Mouse (Mus musculus): Measurements from ENCODE around the gene Lce1h. TPM values are rescaled to one million over a fixed set of nuclear protein-coding genes. Genes with fewer than 3 reads are reported as not detected.

Lce1h gene
- polyA plus RNA-seq, 1 experiment from 2014 or later = not detected

GRCm38 (mm10) chr3:92720250-92720649 is 44.6 kb downstream of the Lce1h start, which contains the start of gene Lce1f:
Gene Lce1f, minus strand, starts transcription at chr3:92720350.
- H3K4me3 ChIP-seq (ENCODE audit: low read depth, low read length) = no peak within 1 kb of the TSS
- no peak within 1 kb of the TSS for H3K9ac ChIP-seq (ENCODE audit: low read length)
- no peaks in the 10 kb centered on the region for H3K27me3 ChIP-seq (ENCODE audit: control insufficient read depth, insufficient read depth, low read length)
- DNase-seq (ENCODE audit: low spot score, missing footprints) (no peak), ATAC-seq (ENCODE audit: low FRiP score) (no peak)
- no peak within 1 kb of the TSS for H3K4me2 ChIP-seq
- H3K4me1 ChIP-seq (ENCODE audit: control insufficient read depth, insufficient read depth, low read length) = no peaks in the 10 kb centered on the region
- H3K27ac ChIP-seq (ENCODE audit: low read depth, low read length) = no peak within 1 kb of the TSS
- WGBS = 70% methylated on average over 3 of the region's 3 CpGs
- no peaks in the 10 kb centered on the region for H3K9me3 ChIP-seq (ENCODE audit: control insufficient read depth, low read length)
- no peaks in the 10 kb centered on the region for H3K36me3 ChIP-seq (ENCODE audit: control insufficient read depth, insufficient read depth, low read length)

- no peaks in the 10 kb centered on the region for H3K4me1 ChIP-seq (ENCODE audit: control insufficient read depth, insufficient read depth, low read length)
- no peak overlapping the region for H3K4me2 ChIP-seq
- H3K4me3 ChIP-seq (ENCODE audit: low read depth, low read length) = no peak overlapping the region
- ATAC-seq (ENCODE audit: low FRiP score) (no peak), DNase-seq (ENCODE audit: low spot score, missing footprints) (no peak)
- H3K27ac ChIP-seq (ENCODE audit: low read depth, low read length) = no peak overlapping the region
- H3K9ac ChIP-seq (ENCODE audit: low read length) = no peak overlapping the region
- H3K36me3 ChIP-seq (ENCODE audit: control insufficient read depth, insufficient read depth, low read length) = no peaks in the 10 kb centered on the region
- H3K27me3 ChIP-seq (ENCODE audit: control insufficient read depth, insufficient read depth, low read length) = no peaks in the 10 kb centered on the region
- no peaks in the 10 kb centered on the region for H3K9me3 ChIP-seq (ENCODE audit: control insufficient read depth, low read length)
These were observed 49.7 kb downstream of the Lce1h start for GRCm38 (mm10) chr3:92715122-92715521.

Other genes starting within 250 kb of the Lce1h start
- not detected in 2 replicates for gene 2310046K23Rik, start 230.6 kb downstream of the Lce1h start, polyA plus RNA-seq (2014; fragmentation: Nextera tagmentation; extraction: Ambion mirVana)
- gene Ivl, start 191.3 kb downstream of the Lce1h start, polyA plus RNA-seq (2014; fragmentation: Nextera tagmentation; extraction: Ambion mirVana) = not detected in 2 replicates
- gene Smcp, start 176.1 kb downstream of the Lce1h start, polyA plus RNA-seq (2014; fragmentation: Nextera tagmentation; extraction: Ambion mirVana) = not detected in 2 replicates
- not detected in 2 replicates for gene 2210017I01Rik, start 157.6 kb downstream of the Lce1h start, polyA plus RNA-seq (2014; fragmentation: Nextera tagmentation; extraction: Ambion mirVana)
- not detected in 2 replicates for gene Lce6a, start 143.4 kb downstream of the Lce1h start, polyA plus RNA-seq (2014; fragmentation: Nextera tagmentation; extraction: Ambion mirVana)
- gene Lce1a1, start 116.8 kb downstream of the Lce1h start, polyA plus RNA-seq (2014; fragmentation: Nextera tagmentation; extraction: Ambion mirVana) = not detected in 2 replicates
- gene Lce1b, start 108.1 kb downstream of the Lce1h start, polyA plus RNA-seq (2014; fragmentation: Nextera tagmentation; extraction: Ambion mirVana) = not detected in 2 replicates
- not detected in 2 replicates for gene Lce1a2, start 94.8 kb downstream of the Lce1h start, polyA plus RNA-seq (2014; fragmentation: Nextera tagmentation; extraction: Ambion mirVana)
- gene Lce1c, start 85.8 kb downstream of the Lce1h start, polyA plus RNA-seq (2014; fragmentation: Nextera tagmentation; extraction: Ambion mirVana) = not detected in 2 replicates
- gene Lce1d, start 77.9 kb downstream of the Lce1h start, polyA plus RNA-seq (2014; fragmentation: Nextera tagmentation; extraction: Ambion mirVana) = not detected in 2 replicates
- not detected in 2 replicates for gene Lce1e, start 56.0 kb downstream of the Lce1h start, polyA plus RNA-seq (2014; fragmentation: Nextera tagmentation; extraction: Ambion mirVana)
- gene Lce1f, start 44.7 kb downstream of the Lce1h start, polyA plus RNA-seq (2014; fragmentation: Nextera tagmentation; extraction: Ambion mirVana) = not detected in 2 replicates
- not detected in 2 replicates for gene Gm38119, start 26.0 kb downstream of the Lce1h start, polyA plus RNA-seq (2014; fragmentation: Nextera tagmentation; extraction: Ambion mirVana)
- gene Lce1g, start 12.7 kb downstream of the Lce1h start, polyA plus RNA-seq (2014; fragmentation: Nextera tagmentation; extraction: Ambion mirVana) = not detected in 2 replicates
- gene Lce1i, start 13.8 kb upstream of the Lce1h start, polyA plus RNA-seq (2014; fragmentation: Nextera tagmentation; extraction: Ambion mirVana) = not detected in 2 replicates
- not detected in 2 replicates for gene Lce1j, start 25.4 kb upstream of the Lce1h start, polyA plus RNA-seq (2014; fragmentation: Nextera tagmentation; extraction: Ambion mirVana)
- gene Lce1k, start 42.8 kb upstream of the Lce1h start, polyA plus RNA-seq (2014; fragmentation: Nextera tagmentation; extraction: Ambion mirVana) = not detected in 2 replicates
- not detected in 2 replicates for gene Kprp, start 62.2 kb upstream of the Lce1h start, polyA plus RNA-seq (2014; fragmentation: Nextera tagmentation; extraction: Ambion mirVana)
- gene Lce1l, start 86.2 kb upstream of the Lce1h start, polyA plus RNA-seq (2014; fragmentation: Nextera tagmentation; extraction: Ambion mirVana) = not detected in 2 replicates
- gene 2310050C09Rik, start 105.2 kb upstream of the Lce1h start, polyA plus RNA-seq (2014; fragmentation: Nextera tagmentation; extraction: Ambion mirVana) = not detected in 2 replicates
- gene Lce3a, start 161.2 kb upstream of the Lce1h start, polyA plus RNA-seq (2014; fragmentation: Nextera tagmentation; extraction: Ambion mirVana) = not detected in 2 replicates
- gene Lce3b, start 167.9 kb upstream of the Lce1h start, polyA plus RNA-seq (2014; fragmentation: Nextera tagmentation; extraction: Ambion mirVana) = not detected in 2 replicates
- gene Lce3c, start 179.4 kb upstream of the Lce1h start, polyA plus RNA-seq (2014; fragmentation: Nextera tagmentation; extraction: Ambion mirVana) = not detected in 2 replicates
- gene Lce3d, start 192.3 kb upstream of the Lce1h start, polyA plus RNA-seq (2014; fragmentation: Nextera tagmentation; extraction: Ambion mirVana) = not detected in 2 replicates
- gene Lce3e, start 202.0 kb upstream of the Lce1h start, polyA plus RNA-seq (2014; fragmentation: Nextera tagmentation; extraction: Ambion mirVana) = not detected in 2 replicates
- not detected in 2 replicates for gene Lce3f, start 227.2 kb upstream of the Lce1h start, polyA plus RNA-seq (2014; fragmentation: Nextera tagmentation; extraction: Ambion mirVana)